Mouse (Mus musculus): ENCODE data around the gene Gm9745. TPM values are rescaled to one million over a fixed set of nuclear protein-coding genes. Genes with fewer than 3 reads are reported as not detected.
"Not testable (repeated sequence)": the region's sequence is repeated elsewhere in the genome, so short reads cannot be mapped to it uniquely, and the experiment has no call there.

Gene Gm9745
- total RNA-seq (2017) = not detected in 2 replicates

- ATAC-seq (replicated peaks; ENCODE audit: low read depth, poor library complexity, severe bottlenecking) = not testable (repeated sequence)
These were observed at the start of gene Gm9745 for GRCm38 (mm10) chr13:8948131-8948530. Gene Gm9745 (minus strand): TSS chr13:8948231.

DNA sequence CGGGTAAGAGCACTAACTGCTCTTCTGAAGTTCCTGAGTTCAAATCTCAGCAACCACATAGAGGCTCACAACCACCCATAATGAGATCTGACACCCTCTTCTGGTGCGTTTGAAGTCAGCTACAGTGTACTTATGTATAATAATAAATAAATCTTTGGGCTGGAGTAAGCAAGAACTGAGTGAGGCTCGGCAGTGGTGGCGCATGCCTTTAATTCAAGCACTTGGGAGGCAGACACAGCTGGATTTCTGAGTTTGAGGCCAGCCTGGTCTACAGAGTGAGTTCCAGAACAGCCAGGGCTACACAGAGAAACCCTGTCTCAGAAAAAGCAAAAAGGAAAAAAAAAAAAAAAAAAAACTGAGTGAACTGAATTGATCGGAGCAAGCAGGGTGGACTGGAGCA is 49.2 kb upstream of the Gm9745 start:
- not testable (repeated sequence) for ATAC-seq (replicated peaks; ENCODE audit: low read depth, poor library complexity, severe bottlenecking)

GRCm38 (mm10) chr13:8995990-8996786 is 48.2 kb upstream of the Gm9745 start, which contains the start of gene Gtpbp4:
Gene Gtpbp4 (minus strand): TSS chr13:8996083.
- ATAC-seq (replicated peaks; ENCODE audit: low read depth, poor library complexity, severe bottlenecking) = peak; percentile 90

DNA sequence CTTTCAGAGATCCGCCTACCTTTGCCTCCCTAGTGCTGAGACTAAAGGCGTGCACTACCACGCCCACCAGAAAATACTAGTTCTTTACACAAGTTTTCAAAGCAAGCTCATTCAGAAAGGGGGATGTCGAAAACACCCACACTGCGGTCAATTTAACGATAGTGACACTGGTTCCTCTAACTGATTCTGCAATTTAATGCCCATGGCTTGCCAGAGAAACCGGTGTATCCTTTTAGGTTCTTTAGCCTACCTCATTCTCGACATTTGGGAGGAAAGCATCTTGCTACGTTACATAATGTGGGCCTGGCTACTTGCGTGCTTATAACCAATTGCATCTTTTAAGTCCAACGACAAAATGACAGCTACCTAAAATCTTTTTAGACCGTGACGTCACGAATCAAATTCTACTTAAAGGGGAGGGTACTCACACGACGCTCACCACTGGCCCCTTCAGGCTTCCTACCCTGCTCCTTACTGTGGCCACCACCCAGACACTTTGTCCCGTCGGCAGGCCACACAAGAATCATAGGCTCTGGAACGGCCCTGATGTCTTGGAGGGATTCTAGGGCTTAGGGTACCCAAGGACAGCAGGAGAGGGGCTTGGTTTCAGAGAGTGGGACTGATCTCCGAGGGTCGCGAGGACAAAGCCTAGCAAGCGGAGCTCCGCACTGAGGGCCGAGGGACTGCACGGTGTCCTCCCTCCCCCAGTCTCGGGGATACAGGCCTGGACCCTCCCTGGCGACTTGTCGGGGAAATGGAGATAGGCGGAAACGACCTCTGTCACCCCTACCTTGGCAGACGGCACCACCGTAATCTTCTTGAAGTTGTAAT is 47.3 kb upstream of the Gm9745 start:
- peak; percentile 40 for ATAC-seq (replicated peaks; ENCODE audit: low read depth, poor library complexity, severe bottlenecking)

GRCm38 (mm10) chr13:8992231-8992630 is 44.2 kb upstream of the Gm9745 start:
- no peak for ATAC-seq (replicated peaks; ENCODE audit: low read depth, poor library complexity, severe bottlenecking)

GRCm38 (mm10) chr13:8972972-8973371 is 24.9 kb upstream of the Gm9745 start:
- no peak for ATAC-seq (replicated peaks; ENCODE audit: low read depth, poor library complexity, severe bottlenecking)

DNA sequence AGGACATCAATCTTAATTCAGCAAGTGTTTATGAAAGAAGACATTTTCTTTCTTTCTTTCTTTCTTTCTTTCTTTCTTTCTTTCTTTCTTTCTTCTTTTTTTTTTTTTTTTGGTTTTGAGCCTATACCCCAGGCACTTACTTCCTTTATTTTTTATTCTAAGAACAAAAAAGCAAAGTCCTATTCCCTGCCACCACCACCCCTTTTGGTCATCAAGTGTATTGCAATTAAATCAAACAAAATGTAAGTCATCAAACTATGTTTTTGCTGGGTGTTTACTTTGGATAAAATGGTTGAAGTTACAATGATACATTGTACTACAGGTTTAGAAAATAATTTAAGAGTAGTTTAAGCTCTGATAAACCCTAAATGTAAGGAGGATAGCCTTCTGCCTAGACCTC is 24.3 kb upstream of the Gm9745 start:
- 0 out of 2 replicates have a peak, but pooled peaks have one; percentile 39 for ATAC-seq (replicated peaks; ENCODE audit: low read depth, poor library complexity, severe bottlenecking)

- ATAC-seq (replicated peaks; ENCODE audit: low read depth, poor library complexity, severe bottlenecking) = no peak; the same call in 1 of the 2 replicates
These were observed 19.7 kb upstream of the Gm9745 start for GRCm38 (mm10) chr13:8967742-8968141.

GRCm38 (mm10) chr13:8965224-8965623 is 17.2 kb upstream of the Gm9745 start:
- ATAC-seq (replicated peaks; ENCODE audit: low read depth, poor library complexity, severe bottlenecking) = no peak

- ATAC-seq (replicated peaks; ENCODE audit: low read depth, poor library complexity, severe bottlenecking) = not testable (repeated sequence)
These were observed 14.2 kb upstream of the Gm9745 start for GRCm38 (mm10) chr13:8962266-8962665.

DNA sequence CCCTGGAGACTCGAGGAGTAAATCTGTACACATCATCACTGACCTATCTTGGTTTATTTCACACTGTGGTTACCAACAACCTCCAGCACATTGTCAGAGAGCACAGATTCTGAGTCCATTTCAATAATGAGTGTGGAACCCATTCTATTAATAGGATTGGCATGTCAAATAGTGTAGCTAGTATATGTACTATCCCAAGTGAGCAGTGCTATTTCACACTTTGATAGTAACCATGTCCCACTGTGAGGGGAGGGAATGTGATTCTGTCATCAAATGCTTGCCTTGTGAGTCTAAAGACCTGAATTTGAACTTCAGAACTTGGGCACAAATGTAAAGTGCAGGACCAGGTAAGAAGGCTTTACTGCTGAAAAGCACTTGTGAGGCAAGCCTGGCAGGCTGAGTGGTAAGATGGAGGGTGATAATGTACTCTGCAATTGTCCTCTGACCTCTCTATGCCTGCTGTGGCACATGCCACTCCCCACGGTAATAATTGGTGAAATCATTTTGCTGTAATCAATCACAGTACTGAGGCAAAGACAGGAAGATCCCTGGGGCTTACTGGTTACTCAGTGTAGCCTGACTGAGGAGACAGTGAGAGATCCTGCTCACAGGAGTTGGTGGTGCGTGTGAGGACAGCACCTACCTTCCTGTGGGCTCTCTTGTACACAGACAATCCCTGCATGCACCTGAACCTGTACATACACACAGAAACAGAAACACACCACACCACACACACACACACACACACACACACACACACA is 13.3 kb upstream of the Gm9745 start:
- not testable (repeated sequence) for ATAC-seq (replicated peaks; ENCODE audit: low read depth, poor library complexity, severe bottlenecking)

DNA sequence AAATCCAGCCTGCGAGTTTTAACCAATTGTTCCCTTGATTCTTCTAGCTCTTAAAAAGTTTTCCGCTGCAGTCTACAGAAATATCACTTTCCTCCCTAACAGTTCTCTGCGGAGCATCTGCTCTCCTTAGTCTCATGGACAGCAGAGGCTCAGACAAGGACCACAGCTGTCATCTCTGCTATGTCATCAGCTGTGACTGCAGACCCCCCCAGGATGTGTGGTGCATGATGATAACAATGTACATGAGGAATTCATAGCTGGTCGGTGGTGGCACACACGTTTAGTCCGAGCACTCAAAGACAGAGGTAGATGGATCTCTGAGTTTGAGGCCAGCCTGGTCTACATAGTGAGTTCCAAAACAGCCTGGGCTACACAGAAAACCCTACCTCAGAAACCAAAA is 11.5 kb upstream of the Gm9745 start:
- peak; percentile 79 for ATAC-seq (replicated peaks; ENCODE audit: low read depth, poor library complexity, severe bottlenecking)

DNA sequence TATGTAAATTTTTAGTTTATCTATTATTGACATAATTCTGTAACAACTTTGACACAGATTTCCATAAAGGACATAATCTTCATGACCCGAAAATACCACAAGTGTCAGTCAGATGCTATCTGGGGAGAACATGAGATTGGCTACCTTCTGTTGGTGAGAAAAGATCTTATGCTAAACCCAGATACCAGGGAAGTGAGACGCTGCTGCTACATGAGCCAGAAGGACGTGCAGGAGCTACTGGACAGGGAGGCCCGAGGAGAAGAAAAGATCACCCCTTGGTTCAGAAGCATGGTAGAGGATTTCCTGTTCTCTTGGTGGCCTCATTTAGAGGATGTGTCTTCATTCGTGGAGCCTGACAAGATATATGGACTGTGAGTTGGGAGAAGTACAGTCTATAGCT is 11.0 kb upstream of the Gm9745 start:
- 0 out of 2 replicates have a peak, but pooled peaks have one; percentile 6 for ATAC-seq (replicated peaks; ENCODE audit: low read depth, poor library complexity, severe bottlenecking)

- peak; percentile 67 for ATAC-seq (replicated peaks; ENCODE audit: low read depth, poor library complexity, severe bottlenecking)
These were observed 8.8 kb upstream of the Gm9745 start for GRCm38 (mm10) chr13:8956873-8957272.

DNA sequence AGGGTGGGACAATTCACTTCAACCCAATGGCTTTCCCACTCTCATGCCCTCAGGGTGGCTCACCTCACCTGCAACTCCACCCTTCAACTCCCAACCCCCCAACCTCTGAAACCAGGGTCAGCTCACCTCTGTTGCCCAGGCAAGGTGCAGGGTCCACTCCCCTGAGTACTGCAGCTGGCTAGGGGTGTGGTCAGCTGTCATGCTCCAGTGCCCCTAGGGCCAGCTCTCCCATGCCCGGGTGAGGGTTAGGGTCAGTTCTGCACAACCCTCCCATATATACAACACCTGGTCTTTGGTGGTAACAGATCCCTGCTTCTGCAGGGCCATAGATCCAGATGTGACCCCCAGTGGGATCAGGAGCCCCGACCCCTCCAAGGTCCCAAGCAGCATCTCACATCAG is 7.1 kb upstream of the Gm9745 start:
- not testable (repeated sequence) for ATAC-seq (replicated peaks; ENCODE audit: low read depth, poor library complexity, severe bottlenecking)

DNA sequence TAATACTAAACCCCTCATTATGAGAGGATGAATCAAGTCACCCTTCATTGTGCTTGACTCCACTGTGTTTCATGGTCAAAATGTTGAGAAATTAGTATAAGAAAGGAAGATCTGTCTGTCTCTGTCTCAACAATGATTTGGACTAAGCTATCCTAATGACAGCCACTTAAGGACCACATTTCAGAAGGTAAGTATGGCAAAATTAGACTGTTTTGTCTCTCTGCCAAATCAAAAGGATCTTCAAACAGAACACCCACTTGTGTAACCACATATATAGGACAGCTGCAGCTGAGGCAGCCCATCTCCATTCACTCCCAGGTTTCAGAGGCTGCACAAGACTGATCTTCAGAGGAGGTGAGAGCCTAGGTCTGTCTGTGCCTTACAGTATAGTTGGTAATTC is 4.5 kb upstream of the Gm9745 start, which contains the start of gene Idi2:
Gene Idi2, plus strand, starts transcription at position 301 of the 400 bp plus-strand sequence.
- not testable (repeated sequence) for ATAC-seq (replicated peaks; ENCODE audit: low read depth, poor library complexity, severe bottlenecking)

- peak; percentile 77 for ATAC-seq (replicated peaks; ENCODE audit: low read depth, poor library complexity, severe bottlenecking)
These were observed 4.2 kb downstream of the Gm9745 start for GRCm38 (mm10) chr13:8943828-8944227.

GRCm38 (mm10) chr13:8941701-8942100 is 6.3 kb downstream of the Gm9745 start:
- not testable (repeated sequence) for ATAC-seq (replicated peaks; ENCODE audit: low read depth, poor library complexity, severe bottlenecking)

- ATAC-seq (replicated peaks; ENCODE audit: low read depth, poor library complexity, severe bottlenecking) = not testable (repeated sequence)
These were observed 6.9 kb downstream of the Gm9745 start for GRCm38 (mm10) chr13:8941110-8941509.

- ATAC-seq (replicated peaks; ENCODE audit: low read depth, poor library complexity, severe bottlenecking) = not testable (repeated sequence)
These were observed 10.4 kb downstream of the Gm9745 start for GRCm38 (mm10) chr13:8937611-8938140.
